ENCODE assay signal across 8 mouse cellular contexts in the genomic region with DNA sequence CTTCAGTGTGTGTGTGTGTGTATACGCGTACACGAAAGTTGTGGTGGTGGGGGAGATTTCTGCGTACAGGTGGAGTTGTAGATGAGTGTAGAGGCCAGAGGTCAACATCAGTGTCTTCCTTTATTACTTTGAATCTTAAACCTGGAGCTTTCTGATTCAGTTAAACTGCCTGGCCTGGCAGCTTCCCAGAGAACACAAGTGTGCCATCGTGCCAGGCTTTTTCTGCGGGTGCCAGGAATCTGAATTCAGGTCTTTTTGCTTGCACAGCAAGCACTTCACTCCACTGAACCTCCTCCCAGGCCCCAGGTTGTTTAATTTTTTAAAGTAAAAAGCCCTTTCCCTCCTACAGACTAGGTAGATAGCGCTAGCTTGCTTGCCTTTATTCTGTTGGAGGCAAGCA. TPM values are rescaled to one million over a fixed set of nuclear protein-coding genes. Genes with fewer than 3 reads are reported as not detected.
DNase-seq lines count a peak whose midpoint lies in the region; ATAC-seq and TF ChIP-seq lines count a peak whose summit lies in the region.

No protein-coding gene starts in this region.

- no peaks in the 10 kb centered on the region for H3K9me3 ChIP-seq in kidney, postnatal 0 days (replicated peaks; ENCODE audit: low read length)

- H3K36me3 ChIP-seq in kidney, postnatal 0 days (ENCODE audit: insufficient read depth, low read length): no peaks in the 10 kb centered on the region; the same call in 1 of the 2 replicates
- no peaks in the 10 kb centered on the region for H3K36me3 ChIP-seq in myocyte (ENCODE audit: control insufficient read depth, insufficient read depth)

- TF ChIP-seq CTCF in embryonic fibroblast, embryonic 13.5 days (IDR thresholded peaks at IDR 0.05; ENCODE audit: borderline replicate concordance, insufficient read depth, low read length): no peak
- TF ChIP-seq CTCF in kidney, postnatal 0 days (IDR thresholded peaks at IDR 0.05; ENCODE audit: low read depth): no peak

- no peak for ATAC-seq in kidney, postnatal 0 days (replicated peaks; ENCODE audit: low FRiP score, low read depth)

- no peaks in the 10 kb centered on the region for H3K27me3 ChIP-seq in kidney, postnatal 0 days (ENCODE audit: insufficient read depth, low read length)
- H3K27me3 ChIP-seq in myocyte (ENCODE audit: control insufficient read depth, insufficient read depth, insufficient read length): no peaks in the 10 kb centered on the region

- 67% methylated on average over 7 of the region's 7 CpGs for WGBS in kidney, postnatal 0 days

- H3K4me3 ChIP-seq in embryonic fibroblast, embryonic 13.5 days (ENCODE audit: insufficient read depth, low read length): peak overlapping the region; percentile 92
- H3K4me3 ChIP-seq in kidney, postnatal 0 days (replicated peaks; ENCODE audit: low read depth, low read length): no peak overlapping the region
- peak overlapping the region; percentile 59 for H3K4me3 ChIP-seq in myocyte

- peaks cover 11% of the 10 kb centered on the region for H3K4me1 ChIP-seq in embryonic fibroblast, embryonic 13.5 days (ENCODE audit: control insufficient read depth, insufficient read depth, low read length)
- no peaks in the 10 kb centered on the region for H3K4me1 ChIP-seq in kidney, postnatal 0 days (replicated peaks; ENCODE audit: insufficient read depth, low read length)

- H3K79me2 ChIP-seq in myocyte (ENCODE audit: control insufficient read depth, insufficient read depth): peaks cover 25% of the 10 kb centered on the region

- no peak overlapping the region for H3ac ChIP-seq in myocyte (ENCODE audit: control insufficient read depth, insufficient read length)

- H3K9ac ChIP-seq in kidney, postnatal 0 days (ENCODE audit: low read depth, low read length): 0 out of 2 replicates have a peak overlapping the region, but pooled peaks have one; percentile 94

- H3K27ac ChIP-seq in embryonic fibroblast, embryonic 13.5 days (ENCODE audit: insufficient read depth, low read length): peak overlapping the region; percentile 94
- peak overlapping the region; percentile 92 for H3K27ac ChIP-seq in kidney, postnatal 0 days

- peak; percentile 53 to 62 for DNase-seq in lung, adult 18-20 months
- no peak for DNase-seq in lung, postnatal 25 days (ENCODE audit: low spot score)
- no peak for DNase-seq in kidney, postnatal 0 days (ENCODE audit: low spot score)
- DNase-seq in spleen, postnatal 14 days (ENCODE audit: low spot score in 2 of 2): no peak
- DNase-seq in urinary bladder, adult 18-20 months (ENCODE audit: low spot score in 2 of 2): no peak
- DNase-seq in yolk sac, embryonic 10.5 days (ENCODE audit: low spot score): no peak

- no peak for TF ChIP-seq POLR2A in embryonic fibroblast, embryonic 13.5 days (IDR thresholded peaks at IDR 0.05; ENCODE audit: low read depth, low read length)
- no peak for TF ChIP-seq POLR2A in myocyte (IDR thresholded peaks at IDR 0.05; ENCODE audit: insufficient read length, low read depth)

- peak overlapping the region; percentile 84 for H3K4me2 ChIP-seq in kidney, postnatal 0 days (ENCODE audit: low read length)
- H3K4me2 ChIP-seq in myocyte (ENCODE audit: low read depth): peak overlapping the region; percentile 85

TF ChIP-seq in myocyte, 11 proteins besides CTCF, POLR2A, EP300 and RAD21:
- no peak for TF ChIP-seq MYOG (IDR thresholded peaks at IDR 0.05; ENCODE audit: control insufficient read depth in 1 of 3, insufficient read depth in 1 of 3, insufficient read length in 2 of 3, low read depth in 2 of 3)
- TF ChIP-seq REST (IDR thresholded peaks at IDR 0.05; ENCODE audit: insufficient read depth, insufficient read length): no peak
- no peak for TF ChIP-seq E2F4 (IDR thresholded peaks at IDR 0.05; ENCODE audit: insufficient read depth)
- no peak for TF ChIP-seq MAX (IDR thresholded peaks at IDR 0.05; ENCODE audit: low read depth)
- no peak for TF ChIP-seq TCF3 (IDR thresholded peaks at IDR 0.05; ENCODE audit: insufficient read length, low read depth)
- TF ChIP-seq USF1 (IDR thresholded peaks at IDR 0.05; ENCODE audit: low read depth): no peak
- TF ChIP-seq SRF (IDR thresholded peaks at IDR 0.05; ENCODE audit: control insufficient read depth, insufficient read length, low read depth): no peak
- no peak for TF ChIP-seq MYOD1 (IDR thresholded peaks at IDR 0.05; ENCODE audit: control insufficient read depth in 1 of 3, insufficient read length in 2 of 3, low read depth in 2 of 3)
- no peak for TF ChIP-seq POLR2AphosphoS2 (IDR thresholded peaks at IDR 0.05; ENCODE audit: insufficient read length, low read depth)
- no peak for TF ChIP-seq CEBPB (IDR thresholded peaks at IDR 0.05; ENCODE audit: insufficient read depth, poor library complexity, severe bottlenecking)
- TF ChIP-seq TCF12 (IDR thresholded peaks at IDR 0.05; ENCODE audit: insufficient read depth, poor library complexity, severe bottlenecking): no peak

RNA-seq across cellular contexts. Expression of gene Cep63, which starts 1.1 kb away (rescaled TPM):
- 22.8 and 27.0 TPM in 2 replicates for polyA plus RNA-seq in embryonic fibroblast, embryonic 13.5 days (2011; ENCODE audit: insufficient read length, low read depth, missing spikeins)
- polyA plus RNA-seq in kidney, postnatal 0 days (2015; fragmentation: Nextera tagmentation; extraction: Ambion mirVana): 52.1 and 53.4 TPM in 2 replicates
- 8.8 TPM for polyA plus RNA-seq in myocyte (2012; fragmentation: generic; extraction: Trizol)

RNA-seq across cellular contexts. Expression of gene Anapc13, which starts 1.3 kb away (rescaled TPM):
- polyA plus RNA-seq in embryonic fibroblast, embryonic 13.5 days (2011; ENCODE audit: insufficient read length, low read depth, missing spikeins): 44.9 and 51.4 TPM in 2 replicates
- 213 and 222 TPM in 2 replicates for polyA plus RNA-seq in kidney, postnatal 0 days (2015; fragmentation: Nextera tagmentation; extraction: Ambion mirVana)
- 144 TPM for polyA plus RNA-seq in myocyte (2012; fragmentation: generic; extraction: Trizol)

Comparison
In these comparisons a context has a peak if more than half of its experiments do, and no peak if none do; other contexts are left out.
1. DNase-seq: peak in lung, adult 18-20 months (2 of 2); none in lung, postnatal 25 days (single experiment), kidney, postnatal 0 days (single experiment), spleen, postnatal 14 days (0 of 2), urinary bladder, adult 18-20 months (0 of 2) and yolk sac, embryonic 10.5 days (single experiment).